Mouse (Mus musculus) right cerebral cortex, postnatal 36 days (tissue): ENCODE data around the gene Gtse1.
"Not testable (repeated sequence)": the region's sequence is repeated elsewhere in the genome, so short reads cannot be mapped to it uniquely, and the experiment has no call there.

Source experiments
- DNase-seq, 2 experiments: peaks; one replicate each; pipeline ENCODE4 v3.0.0; 2022; ENCODE audit warnings: low spot score in 2 of 2, mixed read lengths in 1 of 2

Gtse1 gene

DNA sequence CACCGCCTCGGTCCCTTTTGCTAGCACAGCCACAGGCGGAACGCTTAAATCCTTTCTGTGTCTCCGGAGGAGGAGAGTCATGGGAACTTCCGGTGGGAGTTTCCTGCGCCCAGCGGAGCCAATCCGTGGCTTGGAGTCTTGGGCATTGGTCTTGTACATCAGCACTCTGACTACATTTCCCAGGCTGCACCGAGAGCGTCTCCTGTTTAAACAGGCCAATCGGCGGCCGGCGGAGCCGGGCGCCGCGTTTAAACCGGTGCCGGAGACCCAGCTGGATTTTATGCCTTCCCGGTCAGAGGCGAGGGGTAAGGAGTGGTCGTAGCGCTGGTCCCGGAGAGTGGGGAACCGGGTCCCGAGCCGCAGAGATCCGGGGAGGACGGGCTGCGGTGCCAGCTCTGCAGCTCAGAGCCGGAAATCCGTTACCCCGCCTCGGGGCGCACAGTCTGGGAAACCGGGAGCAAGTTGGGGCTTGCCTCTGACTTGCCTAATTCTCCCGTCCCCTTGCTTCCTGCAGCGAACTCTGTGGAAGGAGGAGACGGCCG, at the start of gene Gtse1:
TSS of gene Gtse1 (plus strand) at position 256 of the 542 bp plus-strand sequence.
- peak; percentile 94 to 97 for DNase-seq

DNA sequence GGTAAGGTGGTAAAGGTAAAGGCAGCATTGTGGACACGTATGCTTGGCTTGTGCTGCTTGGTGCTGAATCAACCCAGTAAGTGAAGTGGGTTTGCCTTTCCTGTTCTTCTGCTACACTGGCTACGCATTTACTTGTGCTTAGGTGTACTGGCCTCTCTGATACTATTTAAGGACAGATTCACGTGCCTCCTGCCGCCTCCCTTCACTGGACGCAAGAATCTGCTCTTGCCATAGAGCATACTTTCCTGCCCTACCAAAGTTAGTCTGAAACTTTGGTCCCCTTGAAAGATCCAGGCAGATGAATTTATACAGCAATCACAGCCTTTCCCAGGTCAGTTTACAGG, 49.1 kb upstream of the Gtse1 start:
- no peak for DNase-seq

DNA sequence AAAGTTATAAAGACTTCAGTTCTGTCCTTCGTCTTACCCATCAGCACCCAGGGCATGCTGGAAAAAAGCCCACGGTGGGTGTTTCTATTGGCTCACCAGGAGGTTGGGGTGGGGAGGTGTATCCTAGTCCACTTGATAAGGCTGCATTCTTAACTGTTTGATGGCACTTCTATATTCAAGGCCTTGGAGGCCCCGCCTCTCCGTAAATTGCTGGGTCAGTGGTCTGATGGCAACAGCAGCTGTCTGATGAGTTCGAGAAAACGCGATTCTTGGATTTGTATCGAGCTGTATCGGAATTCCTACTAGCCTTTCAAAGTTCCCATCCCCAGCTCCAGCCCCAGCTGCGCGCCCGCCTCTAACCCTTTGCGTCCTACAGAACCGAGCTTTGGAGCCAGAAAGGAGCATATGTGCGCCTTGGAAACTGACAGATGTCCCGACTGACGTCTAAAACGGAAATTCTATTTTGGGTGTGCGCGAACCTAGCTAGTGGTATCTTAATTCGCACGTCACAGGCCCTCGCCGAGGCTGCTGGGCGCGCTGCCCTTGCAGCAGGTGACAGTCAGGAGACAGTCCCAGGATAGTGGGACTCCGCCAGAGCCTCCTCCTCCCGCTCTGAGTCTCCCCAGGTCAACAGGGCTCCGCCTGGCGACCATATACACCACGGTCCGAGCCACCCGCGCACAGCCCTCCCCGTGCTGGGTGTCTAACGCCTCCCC, 48.6 kb upstream of the Gtse1 start:
- DNase-seq: peak; percentile 76 to 82

DNA sequence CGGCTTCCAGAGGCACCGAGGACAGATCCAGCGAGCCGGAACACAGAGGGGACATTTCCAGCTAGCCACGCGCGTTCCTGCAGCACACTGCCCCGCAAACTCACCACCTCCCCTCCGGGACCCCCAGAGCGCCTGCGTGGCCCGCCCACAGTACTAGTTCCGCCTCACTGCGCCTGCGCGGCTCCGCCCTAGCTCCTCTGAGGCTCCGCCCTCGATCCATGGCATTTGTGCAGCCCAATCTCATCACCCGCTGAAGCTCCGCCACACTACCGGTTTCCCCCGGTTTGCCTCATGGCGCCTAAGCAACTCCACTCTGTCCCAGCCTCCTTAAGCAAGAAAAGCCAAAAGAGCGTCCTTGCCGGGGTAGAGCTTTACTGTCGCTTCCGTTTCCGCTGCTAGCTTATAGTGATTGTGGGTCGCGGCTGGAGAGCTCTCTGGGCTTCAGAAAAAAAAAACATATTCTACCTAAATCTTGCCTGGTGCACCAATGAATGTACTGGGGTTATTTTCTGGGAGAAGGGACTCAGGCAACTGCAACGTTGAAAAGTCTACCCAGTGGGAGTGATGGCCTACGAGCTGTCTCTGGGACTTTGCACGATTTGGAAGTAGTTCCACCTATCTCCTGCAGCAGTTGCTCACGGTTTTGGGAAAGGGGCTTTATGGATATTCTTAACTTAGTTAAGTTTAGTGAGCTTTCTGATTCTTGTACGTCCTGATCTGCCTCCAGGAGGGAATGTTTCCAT, 47.8 kb upstream of the Gtse1 start, which contains the start of gene Cdpf1:
TSS of gene Cdpf1 (minus strand) at position 163 of the 743 bp plus-strand sequence.
- peak; percentile 97 to 98 for DNase-seq

DNA sequence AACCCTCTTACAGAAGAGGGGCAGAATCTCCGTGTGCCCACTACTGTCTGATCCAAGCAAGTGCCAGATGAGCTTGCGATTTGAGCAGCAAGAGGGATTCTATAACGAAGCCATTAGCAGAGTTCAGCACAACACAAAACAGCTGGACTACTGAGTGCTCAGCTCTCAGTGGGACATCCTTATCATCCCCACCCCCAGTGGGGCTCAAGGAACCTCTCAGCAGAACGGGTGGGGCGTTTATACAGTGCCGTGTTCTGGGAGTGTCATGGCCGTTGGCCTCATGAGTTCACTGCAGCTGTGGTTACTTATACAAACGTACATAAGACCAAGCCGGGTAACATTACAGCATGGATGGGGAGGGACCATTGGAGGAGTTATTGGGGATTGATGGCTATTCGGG, 46.1 kb upstream of the Gtse1 start:
- DNase-seq: no peak

DNA sequence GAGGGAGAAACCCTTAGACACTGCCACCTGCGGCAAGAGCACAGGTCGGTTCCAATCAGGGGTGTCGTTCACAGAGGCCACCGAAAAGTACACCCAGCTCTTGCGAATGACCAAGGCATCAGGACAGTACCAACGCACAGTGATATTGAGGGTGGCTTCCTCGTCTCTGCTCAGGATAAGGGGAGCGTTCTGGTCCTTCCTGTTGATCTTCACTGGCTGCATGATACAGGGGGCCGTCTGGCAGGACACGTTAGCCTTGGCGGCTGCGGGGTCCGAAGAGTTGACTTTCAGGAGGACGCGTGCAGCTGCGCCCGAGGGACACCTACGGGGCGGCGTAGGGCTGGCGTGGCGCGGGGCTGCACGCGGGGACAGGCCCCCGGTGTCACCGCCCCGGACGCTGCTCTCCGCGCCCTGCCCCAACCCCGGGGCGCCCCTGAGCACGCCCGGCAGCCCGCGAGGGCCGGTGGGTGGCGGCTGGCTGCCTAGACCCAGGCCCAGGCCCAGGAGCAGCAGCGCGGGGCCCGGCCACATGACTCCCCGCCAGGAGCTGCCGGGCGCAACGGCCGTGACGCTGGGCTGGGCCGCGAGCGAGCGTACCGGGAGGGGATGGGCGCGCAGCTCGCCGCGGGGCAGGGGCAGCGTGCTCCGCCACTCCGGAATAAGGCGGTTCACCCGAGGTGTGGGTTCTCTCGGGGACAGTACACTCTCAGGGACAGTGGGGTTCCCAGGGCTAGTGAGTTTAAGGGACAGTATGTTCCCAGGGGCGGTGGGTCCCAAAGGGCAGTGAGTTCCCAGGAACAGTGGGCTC, 38.1 kb upstream of the Gtse1 start, which contains the start of gene Pkdrej:
TSS of gene Pkdrej (minus strand) at position 532 of the 808 bp plus-strand sequence.
- DNase-seq: peak in 1 of 2 experiments; percentile 6

DNA sequence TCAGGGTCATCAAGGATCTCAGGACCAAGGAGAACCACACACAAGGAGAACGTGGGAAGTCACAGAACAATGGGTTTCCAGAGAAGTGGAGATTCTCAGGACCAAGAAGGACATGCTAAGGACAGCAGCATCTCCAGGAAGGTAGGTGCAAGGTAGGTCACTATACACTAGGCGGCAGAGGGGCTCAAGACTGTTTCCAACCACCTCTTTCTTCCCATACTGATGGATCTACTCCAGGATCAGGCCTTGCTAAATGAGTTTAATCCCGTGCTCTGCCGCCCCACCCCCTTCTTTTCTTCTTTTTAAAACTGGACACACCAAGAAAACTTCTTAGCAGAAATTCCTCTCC, 37.6 kb upstream of the Gtse1 start:
- DNase-seq: no peak

DNA sequence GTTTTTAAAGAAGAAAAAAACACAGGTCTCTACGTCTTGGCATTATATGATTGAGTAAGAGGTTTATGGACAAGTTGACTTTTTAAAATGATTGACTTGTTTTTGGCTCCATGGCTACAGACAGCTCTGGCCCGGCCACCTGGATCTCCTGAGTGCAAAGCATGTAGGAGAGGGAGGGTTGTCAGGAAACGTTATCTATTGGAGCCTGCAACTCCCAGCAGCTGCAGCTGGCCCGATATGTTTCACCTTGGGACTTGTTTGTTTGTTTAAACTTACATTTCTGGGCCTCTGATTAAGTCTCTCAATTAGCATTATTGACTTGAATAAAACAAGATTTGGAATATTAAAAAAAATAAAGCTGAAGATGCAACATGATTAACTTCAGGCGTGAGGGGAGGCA, 32.9 kb upstream of the Gtse1 start:
- no peak for DNase-seq

DNA sequence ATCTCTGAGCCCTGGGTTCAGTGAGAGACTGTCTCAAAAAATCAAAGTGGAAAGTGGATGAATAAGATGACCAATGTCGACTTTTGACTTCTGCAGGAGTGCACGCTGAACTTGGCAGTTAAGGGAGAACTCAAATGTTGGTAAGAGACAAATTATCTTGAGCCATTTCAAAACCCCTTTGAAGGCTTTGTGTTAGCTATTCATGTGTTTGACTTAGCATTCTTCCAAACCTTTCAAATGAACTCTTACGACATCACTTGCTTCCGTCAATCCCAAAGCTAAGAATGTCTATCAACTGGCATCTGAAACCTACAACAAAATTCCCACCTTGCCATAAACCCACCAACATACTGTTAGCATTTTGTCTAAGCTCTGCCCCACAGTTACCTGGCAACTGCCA, 31.5 kb upstream of the Gtse1 start:
- DNase-seq: no peak

DNA sequence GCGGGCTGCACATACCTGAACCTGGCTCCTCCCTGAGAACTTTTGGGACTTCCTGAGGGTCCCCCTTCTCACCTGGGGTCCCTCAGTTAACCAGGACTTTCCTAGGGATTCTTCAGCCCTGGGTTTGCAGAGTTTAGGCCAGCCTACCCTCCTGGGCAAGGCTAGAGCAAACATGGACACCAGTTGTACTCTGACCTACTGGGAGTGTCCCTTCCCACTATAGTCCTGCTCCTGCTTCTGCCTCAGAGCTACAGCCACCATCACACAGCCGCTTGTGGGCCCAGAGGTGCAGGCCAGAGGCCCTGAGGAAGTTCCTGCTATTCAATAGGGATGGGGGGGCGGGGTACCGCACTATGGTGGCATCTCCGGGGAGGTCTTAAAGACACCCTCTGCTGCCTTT, 30.1 kb upstream of the Gtse1 start:
- no peak for DNase-seq

DNA sequence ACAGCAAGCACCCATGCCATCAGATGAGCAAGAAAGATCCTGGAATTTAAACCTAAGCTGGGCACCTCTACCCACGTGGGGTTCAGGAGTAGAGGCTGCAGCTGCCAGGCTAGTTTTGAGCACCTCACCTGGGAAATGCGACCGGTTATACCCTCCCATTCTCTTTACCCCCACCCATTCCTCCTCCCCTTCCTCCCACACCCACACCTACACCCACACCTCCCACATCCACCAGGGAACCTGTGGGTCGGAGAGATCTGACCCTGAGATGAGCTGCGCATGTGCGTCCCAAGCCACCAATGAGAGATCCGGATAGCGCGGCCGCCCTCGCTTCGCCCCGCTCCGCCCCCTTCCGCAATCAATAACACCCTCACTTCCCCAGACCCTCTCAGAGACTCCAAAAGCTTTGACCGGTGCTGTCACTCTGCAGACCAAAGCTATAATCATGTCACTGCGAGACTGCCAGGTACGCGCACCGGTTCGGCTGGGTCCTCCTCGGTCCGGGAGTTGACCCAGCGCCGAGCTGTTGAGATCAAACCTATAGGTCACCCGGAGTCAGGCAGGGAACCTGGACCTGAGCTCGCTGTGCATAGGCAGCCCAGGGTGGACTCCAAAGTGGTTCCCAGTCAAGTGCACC, 27.5 kb upstream of the Gtse1 start, which contains the start of gene Ttc38:
TSS of gene Ttc38 (plus strand) at position 353 of the 637 bp plus-strand sequence.
- DNase-seq: peak; percentile 75 to 77

DNA sequence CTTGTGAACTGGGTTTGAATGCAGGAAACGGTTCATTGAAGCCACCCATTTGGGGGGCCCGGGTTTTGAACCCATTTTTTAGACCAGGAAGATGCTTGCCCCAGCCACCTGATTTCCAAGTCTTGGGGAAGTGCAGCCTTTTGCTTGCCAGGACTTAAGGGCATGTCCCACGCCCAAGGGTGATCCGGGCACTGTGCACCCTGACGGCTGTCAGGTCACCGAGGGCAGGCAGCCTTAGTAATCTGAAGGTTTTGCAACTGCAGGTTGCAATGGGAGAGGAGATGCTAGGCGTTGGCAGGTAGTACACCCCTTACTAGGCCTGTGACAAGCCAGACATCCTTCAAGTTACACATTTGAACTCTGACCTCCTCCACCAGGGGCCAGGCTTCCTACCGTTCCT, 26.9 kb upstream of the Gtse1 start:
- no peak for DNase-seq

DNA sequence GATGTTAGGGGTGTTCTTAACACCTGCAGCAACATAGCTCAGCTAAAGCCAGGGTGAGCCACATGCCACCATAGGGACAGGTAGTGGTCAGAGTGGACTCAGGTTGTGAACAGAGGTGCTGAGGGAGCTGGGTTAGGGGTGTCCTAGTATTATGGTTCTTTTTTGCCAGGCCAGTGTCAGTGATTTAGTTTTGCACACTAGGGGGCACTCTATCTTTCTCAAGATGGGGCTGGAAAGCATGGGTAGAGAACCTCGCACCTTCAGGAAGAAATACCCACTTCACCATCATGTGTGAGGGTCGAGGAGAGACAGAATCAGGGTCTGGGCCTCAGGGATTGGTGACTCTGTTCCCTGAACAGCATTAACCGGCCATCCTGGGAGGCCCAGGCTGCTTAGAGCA, 24.2 kb upstream of the Gtse1 start:
- no peak for DNase-seq

DNA sequence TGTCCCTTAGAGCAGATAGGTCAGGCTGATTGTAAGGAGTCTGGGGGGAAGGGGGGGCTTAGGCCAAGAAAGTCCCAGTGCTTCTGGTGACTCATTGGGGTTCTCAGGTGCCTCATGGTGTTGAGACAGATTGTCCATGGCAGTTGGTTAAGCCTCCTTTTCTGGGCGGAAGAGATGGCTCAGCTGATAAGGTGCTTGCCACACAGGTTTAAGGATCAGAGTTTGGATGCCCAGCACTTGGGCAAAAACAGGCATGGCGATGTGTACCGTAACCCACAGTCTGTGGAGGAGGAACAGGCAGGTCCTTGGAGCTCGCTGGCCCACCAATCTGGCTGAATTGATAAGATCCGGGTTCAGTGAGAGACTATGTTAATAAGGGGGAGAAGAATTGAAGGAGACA, 22.7 kb upstream of the Gtse1 start:
- no peak for DNase-seq

DNA sequence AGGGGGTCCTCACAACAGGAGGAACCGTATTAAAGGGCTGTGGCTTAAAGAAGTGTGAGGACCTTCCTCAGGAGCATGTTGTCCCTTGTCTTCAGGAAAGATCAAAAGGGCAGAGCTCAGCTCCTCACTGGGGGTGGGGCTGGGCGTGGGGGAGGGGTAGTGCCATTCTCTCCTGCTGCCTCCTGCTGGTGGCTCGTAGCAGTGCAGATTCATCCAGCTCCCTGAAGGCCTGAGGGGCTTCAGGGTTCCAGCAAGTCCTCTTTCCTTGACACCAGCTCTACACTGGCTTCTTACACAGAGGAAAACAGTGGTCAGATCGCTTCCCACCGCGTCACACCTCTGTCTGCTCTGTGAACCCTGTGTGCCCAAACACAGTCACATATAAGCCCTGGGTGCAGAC, 18.6 kb upstream of the Gtse1 start:
- DNase-seq: no peak

DNA sequence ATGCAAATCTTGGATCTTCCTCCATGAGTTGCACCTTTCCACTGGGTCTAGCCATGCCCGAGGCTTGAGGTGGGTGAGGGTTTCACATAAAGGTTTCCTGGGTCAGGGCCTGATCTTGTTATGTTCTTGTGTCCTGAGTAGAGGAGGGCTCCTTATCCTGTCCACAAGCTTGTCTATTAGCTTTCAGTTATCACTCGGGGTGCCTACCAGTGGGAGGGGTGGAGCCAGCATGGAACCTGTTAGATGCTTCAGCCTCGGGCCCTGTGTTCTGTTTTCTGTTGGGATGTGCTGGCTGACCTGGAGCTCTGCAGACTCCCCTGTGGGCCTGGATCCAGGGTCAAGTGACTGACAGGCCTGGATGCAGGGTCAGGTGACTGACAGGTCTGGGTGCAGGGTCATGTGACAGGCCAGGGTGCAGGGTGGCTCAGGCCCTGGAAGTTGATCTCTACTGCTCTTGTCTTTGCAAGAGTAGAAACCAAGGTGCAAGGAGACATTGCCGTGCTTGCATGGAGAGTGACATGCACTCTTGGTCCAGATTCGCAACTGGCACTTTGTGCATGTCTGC, 17.7 kb upstream of the Gtse1 start:
- DNase-seq: no peak

DNA sequence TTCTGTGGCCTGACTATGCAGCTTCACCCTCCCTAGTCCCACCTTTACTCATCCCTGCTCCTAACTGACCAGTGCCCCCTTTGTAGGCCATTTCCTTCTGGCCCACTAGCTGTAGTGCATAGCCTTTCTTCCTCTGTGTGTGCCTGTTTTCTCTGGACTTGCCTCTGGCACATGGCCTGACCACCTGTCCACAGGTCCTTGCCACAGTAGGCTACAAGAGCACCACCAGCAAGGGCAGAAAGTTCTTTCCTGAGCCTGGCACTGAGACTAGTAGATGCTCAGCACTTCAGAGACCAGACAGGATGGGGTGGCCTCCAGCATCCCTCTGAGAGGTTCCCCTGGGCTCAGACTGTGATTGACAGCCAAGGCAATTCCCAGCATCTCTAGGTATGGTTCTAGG, 14.5 kb upstream of the Gtse1 start:
- DNase-seq: no peak

DNA sequence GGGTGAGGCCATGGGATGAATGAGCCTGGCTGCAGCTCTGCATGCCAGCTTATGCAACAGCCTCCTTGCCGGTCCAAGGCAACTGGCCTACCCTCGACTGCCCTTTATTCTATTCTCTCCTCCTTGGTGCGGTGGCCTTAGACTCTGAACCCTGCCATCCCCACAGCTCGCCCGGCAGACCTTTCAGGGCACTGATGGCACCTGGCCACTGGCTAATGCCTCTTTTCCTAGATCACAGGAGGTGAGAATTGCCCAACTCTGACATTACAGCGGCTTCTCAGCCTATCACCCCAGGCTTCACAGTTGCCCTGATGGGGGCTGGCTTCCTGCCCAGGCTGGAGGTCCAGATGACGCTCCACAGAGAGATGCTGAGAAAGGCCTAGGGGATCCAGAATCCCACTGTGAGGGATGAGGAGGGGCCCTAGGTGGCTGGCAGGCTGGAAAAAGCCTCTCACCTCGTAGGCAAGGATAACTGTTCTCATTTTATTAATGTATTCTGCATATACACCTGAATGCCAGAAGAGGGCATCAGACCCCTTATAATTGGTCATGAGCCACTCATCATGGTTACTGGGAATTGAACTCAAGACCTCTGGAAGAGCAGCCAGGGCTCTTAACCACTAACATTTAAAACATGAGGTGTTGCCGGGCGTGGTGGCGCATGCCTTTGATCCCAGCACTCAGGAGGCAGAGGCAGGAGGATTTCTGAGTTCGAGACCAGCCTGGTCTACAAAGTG, 7.7 kb upstream of the Gtse1 start:
- DNase-seq: no peak

DNA sequence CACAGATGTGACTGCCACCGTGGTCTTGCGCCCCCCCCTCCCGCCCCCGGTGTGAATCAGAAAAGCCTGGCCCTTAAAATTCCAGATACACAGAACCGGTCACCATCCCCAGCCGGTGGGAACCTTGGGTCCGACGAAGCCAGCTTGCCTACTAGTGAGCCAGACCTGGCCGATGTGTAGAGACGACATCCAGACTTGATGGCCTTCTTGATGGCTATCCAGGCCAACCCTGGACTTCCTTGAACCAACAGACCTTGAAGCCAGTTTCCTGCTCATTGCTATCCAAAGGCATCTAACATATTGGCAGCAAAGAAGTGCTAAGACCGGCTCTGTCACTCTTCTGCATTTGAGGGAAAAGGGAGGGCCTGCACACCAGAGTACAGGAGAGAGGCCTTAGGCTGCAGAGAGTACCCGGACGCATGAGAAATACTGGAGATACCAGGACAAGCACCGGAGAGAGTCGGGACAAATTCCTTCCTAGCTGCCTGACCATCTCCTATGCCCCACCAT, 510 bp upstream of the Gtse1 start:
- DNase-seq: no peak

DNA sequence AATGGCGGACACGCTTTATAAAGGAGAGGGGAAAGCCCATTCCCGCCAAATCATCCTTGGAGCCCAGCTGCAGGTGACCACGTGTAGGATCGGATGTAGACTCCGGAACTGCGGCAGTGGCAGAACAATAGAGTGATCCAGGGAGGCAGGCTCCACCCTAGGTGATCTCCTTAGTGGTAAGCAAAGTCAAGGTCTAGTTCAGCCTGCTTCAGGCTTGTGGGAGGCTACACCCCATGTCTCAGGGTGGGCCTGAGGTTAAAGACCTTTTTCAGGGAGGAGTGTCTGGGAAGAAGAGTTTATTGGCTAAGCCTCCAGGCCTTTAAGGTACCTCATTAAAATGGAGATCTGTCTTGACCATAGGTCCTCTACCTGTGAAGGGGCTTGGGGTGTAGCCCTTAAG, 6.4 kb downstream of the Gtse1 start:
- not testable (repeated sequence) for DNase-seq
